Mouse (Mus musculus): ENCODE data around the gene 1600002K03Rik.

The 1600002K03Rik gene

GRCm38 (mm10) chr10:80172527-80173292 lies at the start of gene 1600002K03Rik:
TSS of gene 1600002K03Rik (plus strand) at chr10:80172944.
- in situ Hi-C loops (cut with MboI; ENCODE audit: unreplicated experiment in 2 of 2), result loop anchor here in 1 of 2 experiments (5.0 to 25.0 kb wide), 3 partner anchors 175 to 515 kb away; partner anchors contain the start of genes Adamtsl5 and Mknk2

- in situ Hi-C loops (cut with MboI; ENCODE audit: unreplicated experiment in 2 of 2), result no loop called here
Measured at GRCm38 (mm10) chr10:80123932-80124562, 48.7 kb upstream of the 1600002K03Rik start.

GRCm38 (mm10) chr10:80127920-80128319 lies 44.8 kb upstream of the 1600002K03Rik start:
- in situ Hi-C loops (cut with MboI; ENCODE audit: unreplicated experiment in 2 of 2), result no loop called here

GRCm38 (mm10) chr10:80129846-80130245 lies 42.9 kb upstream of the 1600002K03Rik start:
- in situ Hi-C loops (cut with MboI; ENCODE audit: unreplicated experiment in 2 of 2), result no loop called here

- in situ Hi-C loops (cut with MboI; ENCODE audit: unreplicated experiment in 2 of 2), result no loop called here
Measured at GRCm38 (mm10) chr10:80130403-80131031, 42.2 kb upstream of the 1600002K03Rik start.

GRCm38 (mm10) chr10:80131316-80131951 lies 41.3 kb upstream of the 1600002K03Rik start:
- in situ Hi-C loops (cut with MboI; ENCODE audit: unreplicated experiment in 2 of 2), result no loop called here

- in situ Hi-C loops (cut with MboI; ENCODE audit: unreplicated experiment in 2 of 2), result no loop called here
Measured at GRCm38 (mm10) chr10:80131952-80132350, 40.8 kb upstream of the 1600002K03Rik start.

- in situ Hi-C loops (cut with MboI; ENCODE audit: unreplicated experiment in 2 of 2), result no loop called here
Measured at GRCm38 (mm10) chr10:80133226-80133849, 39.4 kb upstream of the 1600002K03Rik start.

- in situ Hi-C loops (cut with MboI; ENCODE audit: unreplicated experiment in 2 of 2), result no loop called here
Measured at GRCm38 (mm10) chr10:80134421-80134820, 38.3 kb upstream of the 1600002K03Rik start.

- in situ Hi-C loops (cut with MboI; ENCODE audit: unreplicated experiment in 2 of 2), result no loop called here
Measured at GRCm38 (mm10) chr10:80135161-80135560, 37.6 kb upstream of the 1600002K03Rik start.

GRCm38 (mm10) chr10:80135641-80136040 lies 37.1 kb upstream of the 1600002K03Rik start:
- in situ Hi-C loops (cut with MboI; ENCODE audit: unreplicated experiment in 2 of 2), result no loop called here

GRCm38 (mm10) chr10:80136179-80136951 lies 36.4 kb upstream of the 1600002K03Rik start:
- in situ Hi-C loops (cut with MboI; ENCODE audit: unreplicated experiment in 2 of 2), result no loop called here

GRCm38 (mm10) chr10:80136952-80137625 lies 35.7 kb upstream of the 1600002K03Rik start:
- in situ Hi-C loops (cut with MboI; ENCODE audit: unreplicated experiment in 2 of 2), result no loop called here

GRCm38 (mm10) chr10:80137626-80138552 lies 34.9 kb upstream of the 1600002K03Rik start:
- in situ Hi-C loops (cut with MboI; ENCODE audit: unreplicated experiment in 2 of 2), result no loop called here

GRCm38 (mm10) chr10:80138553-80139438 lies 33.9 kb upstream of the 1600002K03Rik start, which contains the start of gene Atp5d:
TSS of gene Atp5d (plus strand) at chr10:80138632.
- in situ Hi-C loops (cut with MboI; ENCODE audit: unreplicated experiment in 2 of 2), result no loop called here

- in situ Hi-C loops (cut with MboI; ENCODE audit: unreplicated experiment in 2 of 2), result no loop called here
Measured at GRCm38 (mm10) chr10:80139439-80139775, 33.3 kb upstream of the 1600002K03Rik start.
